Mouse (Mus musculus): ENCODE measurements around the gene Dclre1b. TPM values are rescaled to one million over a fixed set of nuclear protein-coding genes. Genes with fewer than 3 reads are reported as not detected.

Dclre1b gene
- polyA plus RNA-seq, 1 experiment from 2014 or later = 17.0 TPM

- no peaks in the 10 kb centered on the region; the same call in 1 of the 2 replicates for H3K4me1 ChIP-seq (ENCODE audit: control insufficient read depth, insufficient read depth, low read depth, low read length)
- WGBS = 65% methylated on average over 3 of the region's 3 CpGs
- H3K4me2 ChIP-seq (ENCODE audit: low read length) = no peak overlapping the region
- no peak for ATAC-seq
- no peak overlapping the region for H3K9ac ChIP-seq (ENCODE audit: low read depth, low read length)
- H3K27me3 ChIP-seq (replicated peaks; ENCODE audit: control insufficient read depth, insufficient read depth, low read length) = no peaks in the 10 kb centered on the region
- no peak overlapping the region for H3K4me3 ChIP-seq (ENCODE audit: low read length)
- H3K27ac ChIP-seq (ENCODE audit: low read depth, low read length) = no peak overlapping the region
- H3K36me3 ChIP-seq (ENCODE audit: control insufficient read depth, insufficient read depth, low read length) = peaks cover 9% of the 10 kb centered on the region
- no peaks in the 10 kb centered on the region for H3K9me3 ChIP-seq (ENCODE audit: control insufficient read depth, low read length)
Measured at GRCm38 (mm10) chr3:103766789-103767188, 42.5 kb downstream of the Dclre1b start.

- Histone ChIP-seq H3K4me1 (ENCODE audit: control insufficient read depth, insufficient read depth, low read depth, low read length) (no peaks in the 10 kb centered on the region), H3K4me3 (ENCODE audit: low read length) (no peak overlapping the region), H3K9ac (ENCODE audit: low read depth, low read length) (no peak overlapping the region), H3K27me3 (replicated peaks; ENCODE audit: control insufficient read depth, insufficient read depth, low read length) (no peaks in the 10 kb centered on the region), H3K36me3 (ENCODE audit: control insufficient read depth, insufficient read depth, low read length) (peaks cover 26% of the 10 kb centered on the region), H3K27ac (ENCODE audit: low read depth, low read length) (no peak overlapping the region), H3K4me2 (ENCODE audit: low read length) (no peak overlapping the region), H3K9me3 (ENCODE audit: control insufficient read depth, low read length) (no peaks in the 10 kb centered on the region)
- WGBS = 93% methylated on average over 5 of the region's 5 CpGs
- ATAC-seq = no peak
Measured at GRCm38 (mm10) chr3:103759261-103759970, 49.8 kb downstream of the Dclre1b start.

- peaks cover 31% of the 10 kb centered on the region for H3K36me3 ChIP-seq (ENCODE audit: control insufficient read depth, insufficient read depth, low read length)
- WGBS = 79% methylated on average over 7 of the region's 7 CpGs
- H3K4me2 ChIP-seq (ENCODE audit: low read length) = no peak overlapping the region
Measured at GRCm38 (mm10) chr3:103758456-103758855, 50.8 kb downstream of the Dclre1b start.

GRCm38 (mm10) chr3:103756920-103757319, 52.3 kb downstream of the Dclre1b start:
- Histone ChIP-seq H3K36me3 (ENCODE audit: control insufficient read depth, insufficient read depth, low read length) (peaks cover 34% of the 10 kb centered on the region), H3K4me2 (ENCODE audit: low read length) (no peak overlapping the region), H3K27ac (ENCODE audit: low read depth, low read length) (no peak overlapping the region), H3K27me3 (replicated peaks; ENCODE audit: control insufficient read depth, insufficient read depth, low read length) (no peaks in the 10 kb centered on the region), H3K9ac (ENCODE audit: low read depth, low read length) (no peak overlapping the region), H3K4me1 (ENCODE audit: control insufficient read depth, insufficient read depth, low read depth, low read length) (no peaks in the 10 kb centered on the region), H3K4me3 (ENCODE audit: low read length) (no peak overlapping the region), H3K9me3 (ENCODE audit: control insufficient read depth, low read length) (no peaks in the 10 kb centered on the region)
- ATAC-seq = no peak
- WGBS = 85% methylated on average over 2 of the region's 2 CpGs

More at GRCm38 (mm10) chr3:103758456-103758855, 50.8 kb downstream of the Dclre1b start:
- H3K4me1 ChIP-seq (ENCODE audit: control insufficient read depth, insufficient read depth, low read depth, low read length) = no peaks in the 10 kb centered on the region
- no peaks in the 10 kb centered on the region for H3K9me3 ChIP-seq (ENCODE audit: control insufficient read depth, low read length)
- no peaks in the 10 kb centered on the region for H3K27me3 ChIP-seq (replicated peaks; ENCODE audit: control insufficient read depth, insufficient read depth, low read length)
- no peak overlapping the region for H3K9ac ChIP-seq (ENCODE audit: low read depth, low read length)
- no peak overlapping the region for H3K27ac ChIP-seq (ENCODE audit: low read depth, low read length)
- no peak for ATAC-seq
- H3K4me3 ChIP-seq (ENCODE audit: low read length) = no peak overlapping the region

- Histone ChIP-seq H3K9me3 (ENCODE audit: control insufficient read depth, low read length) (no peaks in the 10 kb centered on the region), H3K27ac (ENCODE audit: low read depth, low read length) (no peak overlapping the region), H3K4me1 (ENCODE audit: control insufficient read depth, insufficient read depth, low read depth, low read length) (no peaks in the 10 kb centered on the region), H3K9ac (ENCODE audit: low read depth, low read length) (no peak overlapping the region), H3K27me3 (replicated peaks; ENCODE audit: control insufficient read depth, insufficient read depth, low read length) (no peaks in the 10 kb centered on the region), H3K4me2 (ENCODE audit: low read length) (no peak overlapping the region), H3K4me3 (ENCODE audit: low read length) (no peak overlapping the region), H3K36me3 (ENCODE audit: control insufficient read depth, insufficient read depth, low read length) (peaks cover 34% of the 10 kb centered on the region)
- WGBS = 83% methylated on average over 3 of the region's 3 CpGs
- ATAC-seq = no peak
Measured at GRCm38 (mm10) chr3:103755351-103755750, 53.9 kb downstream of the Dclre1b start.

GRCm38 (mm10) chr3:103751558-103751957, 57.7 kb downstream of the Dclre1b start:
- H3K9me3 ChIP-seq (ENCODE audit: control insufficient read depth, low read length) = no peaks in the 10 kb centered on the region
- peaks cover 32% of the 10 kb centered on the region for H3K36me3 ChIP-seq (ENCODE audit: control insufficient read depth, insufficient read depth, low read length)
- H3K4me1 ChIP-seq (ENCODE audit: control insufficient read depth, insufficient read depth, low read depth, low read length) = no peaks in the 10 kb centered on the region
- ATAC-seq = no peak
- no peak overlapping the region for H3K4me2 ChIP-seq (ENCODE audit: low read length)
- WGBS = 90% methylated on average over 2 of the region's 2 CpGs
- no peak overlapping the region for H3K27ac ChIP-seq (ENCODE audit: low read depth, low read length)
- no peak overlapping the region for H3K4me3 ChIP-seq (ENCODE audit: low read length)
- no peak overlapping the region for H3K9ac ChIP-seq (ENCODE audit: low read depth, low read length)
- H3K27me3 ChIP-seq (replicated peaks; ENCODE audit: control insufficient read depth, insufficient read depth, low read length) = no peaks in the 10 kb centered on the region

Other genes starting within 250 kb of the Dclre1b start
- gene Syt6, start 234.2 kb downstream of the Dclre1b start, polyA plus RNA-seq (2015; fragmentation: Nextera tagmentation; extraction: Ambion mirVana) = 10.8 and 14.1 TPM in 2 replicates
- 0.11 and 0.14 TPM in 2 replicates for gene Atg4a-ps, start 163.4 kb downstream of the Dclre1b start, polyA plus RNA-seq (2015; fragmentation: Nextera tagmentation; extraction: Ambion mirVana)
- 10.0 and 10.5 TPM in 2 replicates for gene Olfml3, start 71.4 kb downstream of the Dclre1b start, polyA plus RNA-seq (2015; fragmentation: Nextera tagmentation; extraction: Ambion mirVana)
- gene Gm10964, start 70.1 kb downstream of the Dclre1b start, polyA plus RNA-seq (2015; fragmentation: Nextera tagmentation; extraction: Ambion mirVana) = not detected in 2 replicates
- 8.9 and 10.1 TPM in 2 replicates for gene Hipk1, start 17.9 kb downstream of the Dclre1b start, polyA plus RNA-seq (2015; fragmentation: Nextera tagmentation; extraction: Ambion mirVana)
- 22.1 and 26.0 TPM in 2 replicates for gene Ap4b1, start 76 bp upstream of the Dclre1b start, polyA plus RNA-seq (2015; fragmentation: Nextera tagmentation; extraction: Ambion mirVana)
- 0.24 TPM in 1 of 2 replicates, not detected in the other for gene Gm43064, start 129 bp upstream of the Dclre1b start, polyA plus RNA-seq (2015; fragmentation: Nextera tagmentation; extraction: Ambion mirVana)
- gene Bcl2l15, start 23.2 kb upstream of the Dclre1b start, polyA plus RNA-seq (2015; fragmentation: Nextera tagmentation; extraction: Ambion mirVana) = 0.33 and 0.40 TPM in 2 replicates
- 0.43 and 0.59 TPM in 2 replicates for gene Ptpn22, start 50.4 kb upstream of the Dclre1b start, polyA plus RNA-seq (2015; fragmentation: Nextera tagmentation; extraction: Ambion mirVana)
- gene Rsbn1, start 104.7 kb upstream of the Dclre1b start, polyA plus RNA-seq (2015; fragmentation: Nextera tagmentation; extraction: Ambion mirVana) = 15.4 and 17.4 TPM in 2 replicates
- 19.4 and 22.3 TPM in 2 replicates for gene Phtf1, start 158.7 kb upstream of the Dclre1b start, polyA plus RNA-seq (2015; fragmentation: Nextera tagmentation; extraction: Ambion mirVana)

Data from hindbrain, embryonic 16.5 days (tissue).